Comparison of ENCODE assay signal across 8 mouse cellular contexts in genomic region chr14:21981462-21981861, GRCm38 (mm10). TPM values are rescaled to one million over a fixed set of nuclear protein-coding genes. Genes with fewer than 3 reads are reported as not detected.
DNase-seq lines count a peak whose midpoint lies in the region; ATAC-seq and TF ChIP-seq lines count a peak whose summit lies in the region.

No protein-coding gene starts in this region.

- no peaks in the 10 kb centered on the region; the same call in 1 of the 2 replicates for H3K9me3 ChIP-seq in ES-Bruce4 (replicated peaks; ENCODE audit: control insufficient read depth, insufficient read depth, low read length, poor library complexity, severe bottlenecking)
- no peaks in the 10 kb centered on the region for H3K9me3 ChIP-seq in forebrain, postnatal 0 days (ENCODE audit: low read length)

- peaks cover 30% of the 10 kb centered on the region for H3K27me3 ChIP-seq in ES-Bruce4 (ENCODE audit: control insufficient read depth, insufficient read depth, low read length, poor library complexity, severe bottlenecking)
- peaks cover 32% of the 10 kb centered on the region for H3K27me3 ChIP-seq in forebrain, postnatal 0 days (ENCODE audit: insufficient read depth, low read length)

- WGBS in forebrain, postnatal 0 days: 0% methylated on average over 21 of the region's 22 CpGs

- H3K9ac ChIP-seq in ES-Bruce4 (ENCODE audit: low read depth, poor library complexity, severe bottlenecking): no peak overlapping the region
- no peak overlapping the region for H3K9ac ChIP-seq in forebrain, postnatal 0 days

- H3K4me3 ChIP-seq in ES-Bruce4 (ENCODE audit: low read depth, low read length): no peak overlapping the region
- H3K4me3 ChIP-seq in brown adipose tissue, adult 24 weeks (ENCODE audit: insufficient read depth, low read depth, low read length): peak overlapping the region; percentile 45; the same call in 1 of the 2 replicates
- H3K4me3 ChIP-seq in forebrain, postnatal 0 days (ENCODE audit: low read depth, low read length): no peak overlapping the region

- TF ChIP-seq EP300 in ES-Bruce4 (IDR thresholded peaks at IDR 0.05; ENCODE audit: insufficient read depth, low read depth, low read length): no peak

- ATAC-seq in forebrain, postnatal 0 days: peak; percentile 49
- peak; percentile 55 to 58; a peak in 3 of 4 replicates for ATAC-seq in hematopoietic stem cell, adult 5-6 weeks (replicated peaks in 1 of 2; ENCODE audit: insufficient read depth in 1 of 2, low FRiP score in 2 of 2, low TSS enrichment in 1 of 2, low read depth in 1 of 2, poor library complexity in 2 of 2, severe bottlenecking in 2 of 2)

- DNase-seq in forebrain, postnatal 0 days: peak; percentile 71
- DNase-seq in layer of hippocampus, postnatal 10 days (ENCODE audit: low spot score in 2 of 2): peak; percentile 82
- DNase-seq in lung, postnatal 14 days: peak; percentile 91
- DNase-seq in retina, embryonic 14.5 days (ENCODE audit: low spot score): peak; percentile 89
- DNase-seq in urinary bladder, postnatal 4 days (ENCODE audit: low spot score in 2 of 2): peak; percentile 76 to 91

- TF ChIP-seq POLR2A in ES-Bruce4 (IDR thresholded peaks at IDR 0.05; ENCODE audit: insufficient read depth, low read length): no peak

- H3K36me3 ChIP-seq in ES-Bruce4 (ENCODE audit: control insufficient read depth, insufficient read depth, low read length, poor library complexity, severe bottlenecking): no peaks in the 10 kb centered on the region
- no peaks in the 10 kb centered on the region for H3K36me3 ChIP-seq in forebrain, postnatal 0 days (ENCODE audit: insufficient read depth)

- peak; percentile 74 for TF ChIP-seq CTCF in ES-Bruce4 (IDR thresholded peaks at IDR 0.05; ENCODE audit: low read depth, low read length)
- TF ChIP-seq CTCF in forebrain, postnatal 0 days (IDR thresholded peaks at IDR 0.05; ENCODE audit: low read depth): peak; percentile 83

- no peak overlapping the region for H3K27ac ChIP-seq in ES-Bruce4 (ENCODE audit: insufficient read depth, low read length)
- no peak overlapping the region for H3K27ac ChIP-seq in brown adipose tissue, adult 24 weeks (replicated peaks; ENCODE audit: low read depth, low read length)
- H3K27ac ChIP-seq in forebrain, postnatal 0 days (ENCODE audit: low read depth, low read length): no peak overlapping the region

- peak overlapping the region; percentile 37 for H3K4me2 ChIP-seq in forebrain, postnatal 0 days (ENCODE audit: low read depth)

- H3K4me1 ChIP-seq in ES-Bruce4 (ENCODE audit: control insufficient read depth, insufficient read depth, low read length): no peaks in the 10 kb centered on the region
- no peaks in the 10 kb centered on the region for H3K4me1 ChIP-seq in brown adipose tissue, adult 24 weeks (ENCODE audit: control insufficient read depth, insufficient read depth, insufficient read length, low read length)
- 0 out of 2 replicates have a peak, but pooled peaks cover 4% of the 10 kb centered on the region for H3K4me1 ChIP-seq in forebrain, postnatal 0 days (ENCODE audit: insufficient read depth)

RNA-seq across cellular contexts. Expression of gene Zfp503, which starts 7.9 kb away (rescaled TPM):
- 0.37 and 0.68 TPM in 2 replicates for polyA plus RNA-seq in ES-Bruce4 (2011; ENCODE audit: insufficient read depth, insufficient read length, low read depth, missing spikeins)
- polyA plus RNA-seq in brown adipose tissue, adult 24 weeks (2012; ENCODE audit: insufficient read depth, insufficient read length, missing spikeins): 4.0 and 5.1 TPM in 2 replicates
- 7.7 and 8.7 TPM in 2 replicates for total RNA-seq in forebrain, postnatal 0 days (2014; rRNA removed)
- 3.9 and 5.0 TPM in 2 replicates for polyA plus RNA-seq in forebrain, postnatal 0 days (2015; fragmentation: Nextera tagmentation; extraction: Ambion mirVana)
- total RNA-seq in hematopoietic stem cell, adult 5-6 weeks (2017): 0.40 and 1.4 TPM in 2 replicates
- total RNA-seq in layer of hippocampus, postnatal 10 days (2021): 1 to 10 TPM; 3.0 TPM

RNA-seq across cellular contexts. Expression of gene Lrmda, which starts 38.0 kb away (rescaled TPM):
- not detected in 2 replicates for polyA plus RNA-seq in ES-Bruce4 (2011; ENCODE audit: insufficient read depth, insufficient read length, low read depth, missing spikeins)
- 12.9 and 15.7 TPM in 2 replicates for polyA plus RNA-seq in brown adipose tissue, adult 24 weeks (2012; ENCODE audit: insufficient read depth, insufficient read length, missing spikeins)
- 0.15 TPM in 1 of 2 replicates, not detected in the other for total RNA-seq in forebrain, postnatal 0 days (2014; rRNA removed)
- polyA plus RNA-seq in forebrain, postnatal 0 days (2015; fragmentation: Nextera tagmentation; extraction: Ambion mirVana): 0.18 and 0.28 TPM in 2 replicates
- total RNA-seq in hematopoietic stem cell, adult 5-6 weeks (2017): 23.9 and 35.8 TPM in 2 replicates
- under 1 TPM; 0.57 to 0.62 TPM for total RNA-seq in layer of hippocampus, postnatal 10 days (2021)

Comparison
In these comparisons a context has a peak if more than half of its experiments do, and no peak if none do; other contexts are left out.
1. RNA of gene Lrmda, which starts 38.0 kb away (total RNA-seq): 23.9 to 35.8 TPM in hematopoietic stem cell, adult 5-6 weeks; 0.57 to 0.62 TPM in layer of hippocampus, postnatal 10 days and 0.15 TPM in forebrain, postnatal 0 days; every median in the first group is over 10 times any median in the second.
2. Peak in every context shown above with its lines, with median percentiles within 50 percentile points of each other: DNase-seq.